Mouse (Mus musculus) midbrain, embryonic 12.5 days (tissue): ENCODE measurements around the gene Emilin1. TPM values are rescaled to one million over a fixed set of nuclear protein-coding genes. Genes with fewer than 3 reads are reported as not detected.

Experiments used
- ATAC-seq: fragments of 200-750 bp; cut with Nextera tagmentation; 2 replicates; pipeline ENCODE4 v1.8.0; 2017; ENCODE audit warnings: low read depth, moderate TSS enrichment, moderate library complexity; ENCODE audit not compliant: low FRiP score
- H3K27ac ChIP-seq: fragments of 300-500 bp; sonication (generic); replicated peaks from 2 replicates; pipeline ENCODE4 v1.5.1; 2016; ENCODE audit warnings: mild to moderate bottlenecking
- H3K27me3 ChIP-seq: fragments of 300-500 bp; sonication (generic); 2 replicates; pipeline ENCODE4 v1.6.1; 2016; ENCODE audit warnings: mild to moderate bottlenecking
- H3K36me3 ChIP-seq: fragments of 300-500 bp; sonication (generic); 2 replicates; pipeline ENCODE4 v1.6.1; 2016
- H3K4me1 ChIP-seq: fragments of 300-500 bp; sonication (generic); 2 replicates; pipeline ENCODE4 v1.6.1; 2016
- H3K4me2 ChIP-seq: fragments of 300-500 bp; sonication (generic); replicated peaks from 2 replicates; pipeline ENCODE4 v1.6.1; 2016; ENCODE audit warnings: mild to moderate bottlenecking, moderate library complexity
- H3K4me3 ChIP-seq: fragments of 300-500 bp; sonication (generic); 2 replicates; pipeline ENCODE4 v1.5.1; 2016; ENCODE audit warnings: mild to moderate bottlenecking
- H3K9ac ChIP-seq: fragments of 300-500 bp; sonication (generic); replicated peaks from 2 replicates; pipeline ENCODE4 v1.6.1; 2016; ENCODE audit warnings: mild to moderate bottlenecking, moderate library complexity
- H3K9me3 ChIP-seq: fragments of 300-500 bp; sonication (generic); 2 replicates; pipeline ENCODE4 v1.6.1; 2016; ENCODE audit warnings: mild to moderate bottlenecking
- WGBS: fragments of 180-500 bp; shearing (Covaris S2); methylation state at CpG from one replicate; pipeline ENCODE4 v1.1.7; 2016; 5-methylcytosine and 5-hydroxymethylcytosine counted together
- polyA plus RNA-seq: library from polyadenylated mRNA; unstranded; fragments of >200 nt; fragmentation: Nextera tagmentation; extraction: Ambion mirVana; gene quantifications from 2 replicates; pipeline ENCODE4 v1.2.1, GENCODE M21; 2016

Emilin1 gene
- polyA plus RNA-seq, 1 experiment from 2014 or later, result 79.9 TPM

DNA sequence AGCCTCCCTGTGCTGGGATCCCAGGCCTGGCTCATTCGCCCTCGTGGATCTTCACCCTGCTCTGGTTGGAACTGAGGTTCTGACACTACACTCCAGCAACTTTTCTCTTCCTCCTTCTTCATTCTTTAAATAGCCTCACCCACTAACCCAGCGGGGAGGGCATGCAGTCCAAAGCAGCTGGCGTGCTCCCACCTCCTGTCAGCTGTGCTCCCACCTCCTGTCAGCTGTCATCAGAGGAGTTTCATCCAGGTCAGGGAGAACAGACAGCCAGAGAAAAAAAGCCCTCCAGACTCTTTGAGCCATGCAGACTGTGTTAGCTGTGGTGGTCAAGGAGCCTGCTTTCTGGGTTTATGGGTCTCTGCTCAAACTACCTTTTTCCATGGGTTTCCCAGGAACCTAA lies 18.2 kb downstream of the Emilin1 start:
- 92% methylated on average over 4 of the region's 4 CpGs for WGBS

DNA sequence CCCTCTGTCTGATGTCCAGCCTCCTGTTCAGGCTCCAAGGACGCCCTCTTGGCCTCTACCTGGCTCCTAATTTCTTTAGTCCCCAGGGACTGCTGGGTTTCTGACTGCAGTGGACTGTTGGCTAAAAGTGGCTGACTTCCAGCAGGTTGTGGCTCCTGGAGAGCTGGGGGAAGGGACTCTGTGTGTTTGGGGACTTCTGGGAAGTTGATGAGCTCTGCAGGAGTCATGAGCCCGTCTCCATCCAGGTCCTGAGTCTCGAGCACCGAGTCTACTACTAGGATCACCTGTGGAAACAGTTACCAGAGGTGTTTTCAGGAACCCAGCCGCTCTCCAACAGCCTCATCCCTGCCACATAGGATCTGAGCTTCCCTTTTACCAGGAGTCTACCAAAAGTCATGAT lies 20.5 kb downstream of the Emilin1 start:
- Histone ChIP-seq H3K4me2 (no peak overlapping the region), H3K9me3 (no peaks in the 10 kb centered on the region), H3K27ac (no peak overlapping the region), H3K4me3 (no peak overlapping the region), H3K36me3 (no peaks in the 10 kb centered on the region), H3K4me1 (no peaks in the 10 kb centered on the region), H3K9ac (no peak overlapping the region), H3K27me3 (0 out of 2 replicates have a peak, but pooled peaks cover 5% of the 10 kb centered on the region)
- WGBS, result 60% methylated on average over 5 of the region's 5 CpGs
- no peak for ATAC-seq

More for the DNA sequence above, 18.2 kb downstream of the Emilin1 start:
- Histone ChIP-seq H3K9ac (no peak overlapping the region), H3K9me3 (no peaks in the 10 kb centered on the region), H3K4me1 (no peaks in the 10 kb centered on the region), H3K4me3 (no peak overlapping the region), H3K4me2 (no peak overlapping the region), H3K36me3 (no peaks in the 10 kb centered on the region), H3K27me3 (0 out of 2 replicates have a peak, but pooled peaks cover 5% of the 10 kb centered on the region), H3K27ac (no peak overlapping the region)
- ATAC-seq, result no peak

DNA sequence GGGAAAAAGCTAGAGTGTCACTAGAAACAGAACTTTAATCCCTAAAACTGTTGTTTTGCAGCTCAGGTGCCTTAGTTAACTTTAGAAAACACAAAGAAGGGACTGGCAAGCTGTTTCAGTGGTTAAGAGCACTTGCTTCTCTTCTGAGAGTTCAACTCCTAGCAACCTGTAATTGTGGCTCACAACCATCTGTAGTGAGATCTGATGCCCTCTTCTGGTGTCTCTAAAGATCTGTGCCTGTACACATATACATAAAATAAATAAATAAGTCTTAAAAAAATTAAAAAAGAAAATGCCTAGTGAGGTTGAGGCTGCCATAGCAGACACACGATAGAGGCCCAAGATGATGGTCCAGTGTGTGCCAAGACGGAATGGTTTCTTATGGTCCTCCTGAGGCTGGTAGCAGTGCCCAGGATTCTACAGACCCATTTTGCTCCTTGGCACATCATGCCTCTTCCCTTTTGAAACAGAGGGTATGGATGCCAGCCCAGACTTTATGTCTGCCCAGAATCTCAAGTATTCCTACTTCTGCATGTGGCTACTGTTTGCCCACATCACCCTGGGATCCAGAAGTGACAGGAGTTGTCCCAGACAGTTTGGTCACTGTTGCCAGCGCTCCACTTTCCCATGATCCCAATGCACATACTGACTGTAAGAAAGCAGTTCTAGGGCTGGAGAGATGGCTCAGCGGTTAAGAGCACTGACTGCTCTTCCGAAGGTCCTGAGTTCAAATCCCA lies 21.7 kb downstream of the Emilin1 start:
- H3K9me3 ChIP-seq, result no peaks in the 10 kb centered on the region
- no peak overlapping the region for H3K9ac ChIP-seq
- no peak for ATAC-seq
- no peak overlapping the region for H3K27ac ChIP-seq
- no peaks in the 10 kb centered on the region for H3K36me3 ChIP-seq
- H3K4me1 ChIP-seq, result no peaks in the 10 kb centered on the region
- H3K4me2 ChIP-seq, result no peak overlapping the region
- H3K4me3 ChIP-seq, result no peak overlapping the region
- WGBS, result 93% methylated on average over 5 of the region's 5 CpGs
- H3K27me3 ChIP-seq, result 0 out of 2 replicates have a peak, but pooled peaks cover 5% of the 10 kb centered on the region

DNA sequence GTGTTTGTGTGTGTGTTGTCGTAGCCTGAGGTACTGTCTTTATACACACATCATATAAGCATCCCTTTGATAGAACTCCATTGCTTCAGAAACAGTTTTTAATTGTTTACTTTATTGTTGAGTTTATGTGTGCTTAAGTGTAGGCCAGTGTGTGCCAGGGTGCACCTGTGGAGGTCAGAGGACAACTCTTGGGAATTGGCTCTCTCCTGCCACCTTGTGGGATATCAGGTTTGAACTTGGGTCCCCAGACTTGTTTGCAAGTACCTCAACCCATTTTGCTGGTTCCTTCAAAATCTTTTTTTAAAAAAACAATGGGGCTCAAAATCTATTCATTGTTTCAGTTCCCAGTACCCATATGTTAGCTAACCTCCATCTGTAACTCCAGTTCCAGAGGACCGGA lies 29.8 kb downstream of the Emilin1 start:
- no peak overlapping the region for H3K4me3 ChIP-seq
- H3K27me3 ChIP-seq, result peaks cover 30% of the 10 kb centered on the region
- 96% methylated on average over 2 of the region's 2 CpGs for WGBS
- no peak overlapping the region for H3K9ac ChIP-seq
- no peak for ATAC-seq
- H3K27ac ChIP-seq, result no peak overlapping the region
- no peaks in the 10 kb centered on the region for H3K36me3 ChIP-seq
- peaks cover 6% of the 10 kb centered on the region for H3K4me1 ChIP-seq
- H3K9me3 ChIP-seq, result no peaks in the 10 kb centered on the region
- no peak overlapping the region for H3K4me2 ChIP-seq

DNA sequence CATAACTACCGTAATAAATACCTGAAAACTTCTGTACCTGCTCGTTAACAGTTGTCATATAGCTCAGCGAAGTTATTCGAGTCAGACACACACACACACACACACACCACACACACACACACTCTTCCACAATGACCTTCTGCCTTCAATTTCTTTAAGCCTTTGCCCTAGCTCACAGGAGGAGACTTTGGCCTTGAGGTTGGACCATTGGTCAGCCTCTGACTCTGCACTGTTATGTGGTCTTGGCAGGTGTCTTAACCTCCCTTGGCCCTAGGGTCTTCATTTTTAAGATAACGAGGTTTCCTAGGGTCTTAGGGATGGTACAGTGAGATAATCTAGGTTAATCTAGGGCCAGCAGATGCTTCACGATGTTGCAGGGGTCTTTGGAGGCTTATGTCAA lies 31.1 kb downstream of the Emilin1 start:
- WGBS, result 87% methylated on average over 6 of the region's 6 CpGs
- no peak for ATAC-seq
- Histone ChIP-seq H3K4me3 (no peak overlapping the region), H3K4me2 (no peak overlapping the region), H3K9me3 (no peaks in the 10 kb centered on the region), H3K36me3 (no peaks in the 10 kb centered on the region), H3K4me1 (peaks cover 11% of the 10 kb centered on the region), H3K9ac (no peak overlapping the region), H3K27ac (no peak overlapping the region), H3K27me3 (peaks cover 41% of the 10 kb centered on the region)

DNA sequence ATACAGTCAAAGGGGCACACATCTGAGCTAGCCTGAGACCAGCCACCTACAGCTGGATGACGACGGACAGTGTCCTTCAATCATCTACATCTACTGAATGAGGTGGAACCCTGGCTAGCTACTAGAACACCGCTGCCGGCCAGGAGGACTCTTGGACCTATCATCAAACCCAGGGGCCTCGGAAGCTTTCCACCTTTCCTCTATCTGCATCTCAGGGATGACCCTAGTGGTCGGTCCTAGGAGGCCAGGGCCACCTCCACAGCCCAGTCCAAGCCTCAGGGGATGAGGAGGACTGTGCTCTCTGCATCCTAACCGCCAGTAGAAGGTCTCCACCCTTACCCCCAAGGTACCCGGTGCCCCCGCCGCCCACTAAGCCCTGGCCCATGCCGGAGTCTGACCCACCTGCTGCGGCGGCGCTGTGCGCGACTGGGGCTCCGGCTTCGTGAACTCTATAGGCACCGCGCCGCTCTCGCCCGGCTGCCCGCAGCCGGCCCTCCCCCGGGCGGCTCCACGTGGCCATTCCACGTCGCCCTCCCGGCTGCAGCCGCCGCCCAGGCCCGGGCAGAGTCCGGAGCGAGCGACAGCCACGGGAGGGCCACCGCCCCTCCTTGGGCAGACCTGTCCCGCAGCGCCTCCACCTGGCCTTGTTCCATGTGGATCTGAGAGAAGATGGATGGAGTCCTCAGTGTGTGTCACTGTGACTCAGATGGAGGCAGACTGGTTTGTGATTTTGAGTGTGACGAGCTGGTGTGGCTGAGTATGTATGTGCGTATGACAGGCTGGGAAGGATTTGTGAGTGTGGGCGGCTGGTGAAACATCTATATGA lies 32.0 kb downstream of the Emilin1 start, which contains the start of gene Cgref1:
TSS of gene Cgref1 (minus strand) at position 636 of the 826 bp plus-strand sequence.
- WGBS, result 4% methylated on average over 44 of the region's 44 CpGs
- Histone ChIP-seq H3K36me3 (no peaks in the 10 kb centered on the region), H3K4me3 (peak within 1 kb of the TSS; percentile 56), H3K4me2 (peak within 1 kb of the TSS; percentile 92), H3K9ac (peak within 1 kb of the TSS; percentile 65), H3K27ac (no peak within 1 kb of the TSS), H3K4me1 (peaks cover 16% of the 10 kb centered on the region), H3K27me3 (peaks cover 41% of the 10 kb centered on the region), H3K9me3 (no peaks in the 10 kb centered on the region)
- ATAC-seq, result peak; percentile 52

DNA sequence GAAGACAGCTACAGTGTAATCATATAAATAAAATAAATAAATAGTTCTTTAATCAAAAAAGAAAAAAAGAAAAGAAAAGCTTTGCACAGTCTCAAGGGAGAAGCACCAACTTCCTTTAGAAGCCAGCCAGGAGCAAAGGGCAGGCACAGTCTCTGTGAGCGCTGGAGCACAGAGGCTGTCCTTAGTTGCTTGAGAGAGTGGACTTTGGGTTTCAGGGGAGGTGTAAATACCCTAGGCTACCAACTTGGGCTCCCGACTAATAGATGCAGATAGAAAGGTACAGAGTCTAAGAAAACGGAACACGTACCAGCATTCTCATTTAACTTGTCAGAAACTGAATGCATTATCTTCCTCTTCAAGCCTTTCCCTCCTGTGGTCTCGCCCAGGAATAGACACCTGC lies 35.4 kb downstream of the Emilin1 start:
- H3K9me3 ChIP-seq, result no peaks in the 10 kb centered on the region
- H3K4me2 ChIP-seq, result no peak overlapping the region
- no peak overlapping the region for H3K27ac ChIP-seq
- H3K36me3 ChIP-seq, result peaks cover 14% of the 10 kb centered on the region
- no peak for ATAC-seq
- H3K4me1 ChIP-seq, result peaks cover 21% of the 10 kb centered on the region
- H3K4me3 ChIP-seq, result no peak overlapping the region
- WGBS, result 80% methylated on average over 5 of the region's 5 CpGs
- H3K9ac ChIP-seq, result no peak overlapping the region
- H3K27me3 ChIP-seq, result peaks cover 41% of the 10 kb centered on the region

DNA sequence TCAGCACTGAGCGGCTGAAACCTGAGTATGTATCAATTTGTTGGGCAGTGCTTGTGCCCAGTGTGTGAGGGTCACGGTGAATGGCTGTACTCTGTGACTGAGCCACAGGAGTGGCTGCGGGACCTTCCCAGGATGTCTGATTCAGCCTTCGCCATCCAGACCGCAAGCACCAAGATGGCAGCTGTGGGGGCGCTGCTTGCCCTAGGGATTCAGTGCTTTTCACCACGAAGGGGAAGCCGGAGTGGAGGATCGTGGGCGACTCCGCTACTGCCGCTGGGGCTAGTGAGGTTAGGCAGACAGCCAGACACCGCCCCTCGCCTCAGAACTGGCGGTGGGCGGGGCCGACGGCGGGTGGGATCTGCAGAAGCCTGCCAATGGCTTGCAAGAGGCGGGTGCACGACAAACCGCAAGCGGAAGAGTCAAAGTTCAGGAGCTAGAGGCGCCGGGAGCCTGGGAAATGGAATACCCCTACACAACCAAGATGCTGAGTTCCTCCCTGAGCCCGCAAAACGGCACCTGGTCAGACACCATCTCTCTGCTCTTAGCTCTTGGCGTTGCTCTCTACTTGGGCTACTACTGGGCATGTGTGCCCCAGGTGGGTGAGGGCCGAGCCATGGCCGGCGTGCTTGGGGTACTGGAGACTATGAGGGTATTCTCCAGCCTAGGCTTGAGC lies 36.6 kb downstream of the Emilin1 start:
- H3K27ac ChIP-seq, result peak overlapping the region; percentile 62
- H3K9ac ChIP-seq, result peak overlapping the region; percentile 46
- peaks cover 21% of the 10 kb centered on the region for H3K4me1 ChIP-seq
- H3K27me3 ChIP-seq, result peaks cover 35% of the 10 kb centered on the region
- peak overlapping the region; percentile 51 for H3K4me3 ChIP-seq
- no peaks in the 10 kb centered on the region for H3K9me3 ChIP-seq
- peak; percentile 90 for ATAC-seq
- H3K36me3 ChIP-seq, result peaks cover 26% of the 10 kb centered on the region
- under 1% methylated on average over 31 of the region's 31 CpGs for WGBS
- peak overlapping the region; percentile 69 for H3K4me2 ChIP-seq

DNA sequence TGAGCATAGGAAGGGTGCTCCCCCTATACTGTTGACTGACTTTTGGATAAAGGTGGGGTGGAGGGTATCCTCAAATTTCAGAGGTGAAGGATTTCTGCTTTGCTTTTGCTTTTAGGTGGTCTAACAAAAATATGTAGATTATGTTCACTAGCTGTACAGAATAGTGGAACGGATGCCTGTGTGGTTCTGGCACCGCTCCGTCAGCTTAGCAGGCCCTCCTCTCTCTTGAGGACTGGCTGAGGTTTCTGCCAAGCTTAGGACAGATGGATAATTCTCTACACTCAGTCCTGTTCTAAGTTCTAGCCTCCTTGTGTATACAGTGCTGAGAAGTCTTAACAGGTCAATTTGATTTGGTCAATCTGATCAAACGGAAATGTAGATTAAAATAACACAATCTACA lies 37.2 kb downstream of the Emilin1 start:
- Histone ChIP-seq H3K9ac (peak overlapping the region; percentile 46), H3K4me2 (peak overlapping the region; percentile 69), H3K27me3 (peaks cover 30% of the 10 kb centered on the region), H3K4me3 (peak overlapping the region; percentile 51), H3K36me3 (peaks cover 33% of the 10 kb centered on the region), H3K9me3 (no peaks in the 10 kb centered on the region), H3K4me1 (peaks cover 15% of the 10 kb centered on the region), H3K27ac (peak overlapping the region; percentile 35; the same call in 1 of the 2 replicates)
- peak; percentile 5; the same call in 1 of the 2 replicates for ATAC-seq
- 69% methylated on average over 4 of the region's 4 CpGs for WGBS

DNA sequence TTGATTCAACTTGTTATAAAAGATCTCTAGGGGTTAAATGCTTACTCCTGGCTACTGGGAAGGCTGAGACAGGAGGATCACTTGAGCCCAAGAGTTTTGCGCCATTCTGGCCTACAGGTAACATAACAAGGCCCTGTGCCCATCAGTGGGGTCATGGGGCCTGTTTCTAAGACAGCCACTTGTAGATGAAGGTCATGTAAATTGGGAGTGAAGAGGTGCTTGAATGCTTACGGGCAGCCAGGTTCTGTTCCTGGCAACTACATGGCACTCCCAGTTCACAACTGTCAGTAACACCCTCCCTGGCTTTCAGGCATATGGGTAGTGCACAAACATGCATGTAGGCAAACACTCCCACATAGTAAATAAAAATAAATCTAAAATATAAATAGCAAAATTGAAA lies 37.7 kb downstream of the Emilin1 start:
- Histone ChIP-seq H3K4me1 (peaks cover 15% of the 10 kb centered on the region), H3K9ac (no peak overlapping the region), H3K36me3 (peaks cover 37% of the 10 kb centered on the region), H3K4me2 (no peak overlapping the region), H3K9me3 (no peaks in the 10 kb centered on the region), H3K27me3 (peaks cover 26% of the 10 kb centered on the region), H3K4me3 (no peak overlapping the region), H3K27ac (no peak overlapping the region)
- ATAC-seq, result no peak
- WGBS, result 90% methylated on average over 2 of the region's 2 CpGs

DNA sequence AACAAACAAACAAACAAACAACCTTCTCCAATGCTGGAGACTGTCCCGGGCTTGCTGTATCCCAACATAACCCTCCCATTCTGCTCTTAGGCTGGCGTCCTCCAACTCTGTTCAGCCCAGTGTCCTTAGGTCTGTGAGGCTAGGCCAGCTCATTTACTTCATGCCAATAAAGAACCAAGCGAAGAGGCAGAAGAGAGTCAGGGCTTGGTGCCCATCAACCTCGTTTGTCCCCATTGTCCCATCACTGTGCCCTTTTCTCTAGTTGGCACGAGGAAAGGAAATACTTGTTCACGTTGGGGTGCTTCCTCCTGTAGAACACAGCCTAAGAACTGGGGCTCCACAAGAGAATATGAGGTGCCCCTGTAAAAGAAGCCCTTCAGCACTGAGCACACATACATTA lies 38.5 kb downstream of the Emilin1 start:
- no peak overlapping the region for H3K9ac ChIP-seq
- no peak overlapping the region for H3K27ac ChIP-seq
- 90% methylated on average over 6 of the region's 6 CpGs for WGBS
- no peaks in the 10 kb centered on the region for H3K9me3 ChIP-seq
- peaks cover 20% of the 10 kb centered on the region; the same call in 1 of the 2 replicates for H3K27me3 ChIP-seq
- H3K4me3 ChIP-seq, result no peak overlapping the region
- peaks cover 15% of the 10 kb centered on the region for H3K4me1 ChIP-seq
- ATAC-seq, result no peak
- peaks cover 40% of the 10 kb centered on the region for H3K36me3 ChIP-seq
- no peak overlapping the region for H3K4me2 ChIP-seq
